Mouse (Mus musculus) CH12.LX (cell line): ENCODE measurements around the gene Nphp3. TPM values are rescaled to one million over a fixed set of nuclear protein-coding genes. Genes with fewer than 3 reads are reported as not detected.

Source experiments
- DNase-seq: peaks from one replicate; pipeline ENCODE4 v3.0.0-alpha.2; 2013; ENCODE audit errors: extremely low read depth
- H3K27ac ChIP-seq: 2 replicates; pipeline ENCODE4 v1.5.1; 2012; ENCODE audit warnings: low read depth, mild to moderate bottlenecking, control low read depth, moderate library complexity; ENCODE audit not compliant: insufficient read depth
- H3K27me3 ChIP-seq: replicated peaks from 2 replicates; pipeline ENCODE3; 2012; ENCODE audit warnings: inconsistent platforms
- H3K36me3 ChIP-seq, 2 experiments: replicated peaks in 1 of 2; 2 replicates each; pipeline versions ENCODE3 to v1.6.1; 2012; ENCODE audit warnings: inconsistent platforms in 1 of 2, low read length in 1 of 2, mild to moderate bottlenecking in 1 of 2, mixed read lengths in 1 of 2, moderate library complexity in 1 of 2; ENCODE audit not compliant: control insufficient read depth in 1 of 2, insufficient read depth in 1 of 2
- H3K4me1 ChIP-seq, 2 experiments: 2 replicates each; pipeline ENCODE4 v1.6.1; 2012; ENCODE audit warnings: inconsistent platforms in 1 of 2, moderate library complexity in 1 of 2; ENCODE audit not compliant: insufficient read depth in 2 of 2, control insufficient read depth in 1 of 2
- H3K4me2 ChIP-seq: 2 replicates; pipeline ENCODE4 v1.6.1; 2012; ENCODE audit warnings: low read depth, mild to moderate bottlenecking, control low read depth; ENCODE audit not compliant: poor library complexity, insufficient read depth, severe bottlenecking
- H3K4me3 ChIP-seq, 3 experiments: fragments of 150-350 bp in 1 of 3; sonication (generic) in 1 of 3; replicated peaks in 1 of 3; 2 replicates each; pipeline versions ENCODE3 to v1.5.1; 2011 to 2012; ENCODE audit warnings: low read depth in 2 of 3, low read length in 2 of 3, mild to moderate bottlenecking in 2 of 3, moderate library complexity in 2 of 3, control low read depth in 1 of 3, improper control_type of control experiment in 1 of 3, inconsistent platforms in 1 of 3, mixed read lengths in 1 of 3; ENCODE audit not compliant: poor library complexity in 1 of 3
- H3K79me2 ChIP-seq: replicated peaks from 2 replicates; pipeline ENCODE4 v1.6.1; 2012; ENCODE audit warnings: mild to moderate bottlenecking, moderate library complexity; ENCODE audit not compliant: control insufficient read depth, poor library complexity, insufficient read depth, severe bottlenecking; ENCODE audit errors: extremely low read depth
- H3K9ac ChIP-seq: 2 replicates; pipeline ENCODE4 v1.6.1; 2012; ENCODE audit warnings: low read depth, mild to moderate bottlenecking, control low read depth, moderate library complexity; ENCODE audit not compliant: insufficient read depth
- H3K9me3 ChIP-seq: replicated peaks from 2 replicates; pipeline ENCODE3; 2012; ENCODE audit warnings: low read length, inconsistent platforms, mixed read lengths
- CHD2 ChIP-seq: IDR thresholded peaks from 2 replicates; pipeline ENCODE4 v1.6.1; 2011; ENCODE audit warnings: low read length, improper control_type of control experiment
- CTCF ChIP-seq, 2 experiments: IDR thresholded peaks in 1 of 2; conservative IDR thresholded peaks in 1 of 2; 2 replicates each; pipeline ENCODE4 v1.5.1; 2011 to 2012; ENCODE audit warnings: low read depth in 2 of 2, low read length in 2 of 2, improper control_type of control experiment in 1 of 2, inconsistent platforms in 1 of 2, mild to moderate bottlenecking in 1 of 2, moderate library complexity in 1 of 2
- ELF1 ChIP-seq: IDR thresholded peaks from 2 replicates; pipeline ENCODE4 v1.6.1; 2014; ENCODE audit warnings: low read depth, mild to moderate bottlenecking, inconsistent platforms, low read length, improper control_type of control experiment
- HCFC1 ChIP-seq: IDR thresholded peaks from 2 replicates; pipeline ENCODE4 v1.6.1; 2012; ENCODE audit warnings: low read depth, mild to moderate bottlenecking, inconsistent platforms, low read length, improper control_type of control experiment
- JUND ChIP-seq: conservative IDR thresholded peaks from 2 replicates; pipeline ENCODE4 v1.6.1; 2011; ENCODE audit warnings: low read depth, low read length, improper control_type of control experiment
- MAX ChIP-seq: IDR thresholded peaks from 2 replicates; pipeline ENCODE4 v1.6.1; 2011; ENCODE audit warnings: low read length, improper control_type of control experiment
- MAZ ChIP-seq: IDR thresholded peaks from 2 replicates; pipeline ENCODE4 v1.6.1; 2012; ENCODE audit warnings: low read depth, mild to moderate bottlenecking, inconsistent platforms, low read length, improper control_type of control experiment, moderate library complexity
- MXI1 ChIP-seq: IDR thresholded peaks from 2 replicates; pipeline ENCODE4 v1.6.1; 2011; ENCODE audit warnings: mild to moderate bottlenecking, low read depth, low read length, improper control_type of control experiment
- MYC ChIP-seq: IDR thresholded peaks from 2 replicates; pipeline ENCODE4 v1.6.1; 2011; ENCODE audit warnings: low read depth, mild to moderate bottlenecking, improper control_type of control experiment, low read length
- NELFE ChIP-seq: IDR thresholded peaks from 2 replicates; pipeline ENCODE4 v1.6.1; 2011; ENCODE audit warnings: low read depth, low read length, improper control_type of control experiment
- NRF1 ChIP-seq: IDR thresholded peaks from 2 replicates; pipeline ENCODE4 v1.6.1; 2014; ENCODE audit warnings: low read depth, mild to moderate bottlenecking, inconsistent platforms, low read length, improper control_type of control experiment, moderate library complexity
- POLR2AphosphoS2 ChIP-seq: IDR thresholded peaks from 2 replicates; pipeline ENCODE4 v1.6.1; 2011; ENCODE audit warnings: low read depth, low read length, improper control_type of control experiment
- RAD21 ChIP-seq: IDR thresholded peaks from 2 replicates; pipeline ENCODE4 v1.6.1; 2011; ENCODE audit warnings: low read depth, mild to moderate bottlenecking, low read length, improper control_type of control experiment, moderate library complexity
- RCOR1 ChIP-seq: conservative IDR thresholded peaks from 2 replicates; pipeline ENCODE4 v1.6.1; 2012; ENCODE audit warnings: low read depth, mild to moderate bottlenecking, inconsistent platforms, low read length, improper control_type of control experiment
- SIN3A ChIP-seq: IDR thresholded peaks from 2 replicates; pipeline ENCODE4 v1.6.1; 2012; ENCODE audit warnings: low read length, improper control_type of control experiment, inconsistent platforms
- TBP ChIP-seq: conservative IDR thresholded peaks from 2 replicates; pipeline ENCODE4 v1.6.1; 2011; ENCODE audit warnings: low read depth, low read length, improper control_type of control experiment
- TCF12 ChIP-seq: IDR thresholded peaks from 2 replicates; pipeline ENCODE4 v1.6.1; 2014; ENCODE audit warnings: low read depth, mild to moderate bottlenecking, inconsistent platforms, low read length, improper control_type of control experiment
- USF1 ChIP-seq: IDR thresholded peaks from 2 replicates; pipeline ENCODE4 v1.6.1; 2014; ENCODE audit warnings: low read depth, mild to moderate bottlenecking, inconsistent platforms, low read length, improper control_type of control experiment
- ZC3H11A ChIP-seq: IDR thresholded peaks from 2 replicates; pipeline ENCODE4 v1.6.1; 2012; ENCODE audit warnings: low read depth, mild to moderate bottlenecking, inconsistent platforms, low read length, improper control_type of control experiment
- dilution Hi-C: fragments of 300-500 bp; cut with MboI; formaldehyde crosslinking; loops from 2 replicates; pipeline ENCODE4 v1.14.3; 2020; ENCODE audit warnings: low sequenced_read_pairs; ENCODE audit not compliant: extremely low pct_unique_long_range_greater_than_20kb, extremely low pct_ligation_motif_present
- in situ Hi-C: fragments of 300-500 bp; cut with MboI; formaldehyde crosslinking; loops from 3 replicates; pipeline ENCODE4 v1.14.3; 2019; ENCODE audit warnings: low sequenced_read_pairs, low pct_ligation_motif_present, low pct_unique_long_range_greater_than_20kb, mixed read lengths
- polyA plus RNA-seq: library from polyadenylated mRNA; unstranded; fragments of >175 nt; gene quantifications from 2 replicates; pipeline ENCODE4 v1.2.1, GENCODE M21; 2012; ENCODE audit warnings: low read depth; ENCODE audit not compliant: insufficient read length
- total RNA-seq, 2 experiments: library from RNA; depleted of rRNA; stranded (reverse); fragments of 300-350 nt in 1 of 2; fragments of >200 nt in 1 of 2; gene quantifications; 2 replicates each; pipeline ENCODE4 v1.2.3; 2012 to 2014

Nphp3 gene
- total and polyA plus RNA-seq, 3 experiments = 1.3 to 2.9 (median 2.3) TPM

GRCm38 (mm10) chr9:104085730-104086429 is 83.5 kb downstream of the Nphp3 start:
- Histone ChIP-seq H3K27ac (no peak overlapping the region), H3K27me3 (no peaks in the 10 kb centered on the region), H3K4me3 (no peak overlapping the region), H3K4me2 (no peak overlapping the region), H3K36me3 (peaks cover 12 to 50% of the 10 kb centered on the region in 2 experiments), H3K9me3 (no peaks in the 10 kb centered on the region), H3K9ac (no peak overlapping the region), H3K4me1 (no peaks in the 10 kb centered on the region), H3K79me2 (no peaks in the 10 kb centered on the region)
- no peak for TF ChIP-seq HCFC1
- TF ChIP-seq USF1 = no peak
- no peak for TF ChIP-seq MAX
- no peak for TF ChIP-seq CHD2
- no peak for TF ChIP-seq POLR2AphosphoS2
- no peak for TF ChIP-seq RCOR1
- TF ChIP-seq RAD21 = no peak
- TF ChIP-seq TCF12 = no peak
- no peak for TF ChIP-seq JUND
- no peak for DNase-seq
- in situ Hi-C loops = no loop called here
- dilution Hi-C loops = no loop called here

- Histone ChIP-seq H3K4me2 (no peak overlapping the region), H3K36me3 (peaks cover 3 to 40% of the 10 kb centered on the region in 2 experiments), H3K27ac (no peak overlapping the region), H3K9ac (no peak overlapping the region), H3K9me3 (no peaks in the 10 kb centered on the region), H3K27me3 (no peaks in the 10 kb centered on the region), H3K4me1 (peaks cover 0 to 17% of the 10 kb centered on the region in 2 experiments; a peak in 2 of 4 replicates), H3K79me2 (no peaks in the 10 kb centered on the region), H3K4me3 (no peak overlapping the region)
- TF ChIP-seq NRF1 = no peak
- no peak for TF ChIP-seq RCOR1
- TF ChIP-seq ZC3H11A = no peak
- TF ChIP-seq MYC = no peak
- TF ChIP-seq MXI1 = no peak
- TF ChIP-seq RAD21 = no peak
- TF ChIP-seq MAZ = no peak
- TF ChIP-seq USF1 = no peak
- TF ChIP-seq TBP = no peak
- no peak for TF ChIP-seq MAX
- TF ChIP-seq ELF1 = no peak
- no peak for TF ChIP-seq NELFE
- no peak for TF ChIP-seq CTCF (conservative IDR thresholded peaks at IDR 0.05 in 1 of 2, IDR thresholded peaks at IDR 0.05 in 1 of 2; ENCODE audit: low read depth in 2 of 2, low read length in 2 of 2)
- no peak for TF ChIP-seq SIN3A
- in situ Hi-C loops = no loop called here
- no peak for DNase-seq
- dilution Hi-C loops = no loop called here
Observed at GRCm38 (mm10) chr9:104088555-104088954, 86.2 kb downstream of the Nphp3 start.
